Mouse (Mus musculus) c-Kit-positive CD71-positive TER-119-negative erythroid progenitor cells, embryonic 14.5 days (primary cell): Measurements from ENCODE around the gene Fbxl4.
"Not testable (repeated sequence)": the region's sequence is repeated elsewhere in the genome, so short reads cannot be mapped to it uniquely, and the experiment has no call there.

ENCODE experiments used
- DNase-seq: peaks from one replicate; pipeline ENCODE4 v3.0.0-alpha.2; 2013; ENCODE audit warnings: low read depth

The Fbxl4 gene

DNA sequence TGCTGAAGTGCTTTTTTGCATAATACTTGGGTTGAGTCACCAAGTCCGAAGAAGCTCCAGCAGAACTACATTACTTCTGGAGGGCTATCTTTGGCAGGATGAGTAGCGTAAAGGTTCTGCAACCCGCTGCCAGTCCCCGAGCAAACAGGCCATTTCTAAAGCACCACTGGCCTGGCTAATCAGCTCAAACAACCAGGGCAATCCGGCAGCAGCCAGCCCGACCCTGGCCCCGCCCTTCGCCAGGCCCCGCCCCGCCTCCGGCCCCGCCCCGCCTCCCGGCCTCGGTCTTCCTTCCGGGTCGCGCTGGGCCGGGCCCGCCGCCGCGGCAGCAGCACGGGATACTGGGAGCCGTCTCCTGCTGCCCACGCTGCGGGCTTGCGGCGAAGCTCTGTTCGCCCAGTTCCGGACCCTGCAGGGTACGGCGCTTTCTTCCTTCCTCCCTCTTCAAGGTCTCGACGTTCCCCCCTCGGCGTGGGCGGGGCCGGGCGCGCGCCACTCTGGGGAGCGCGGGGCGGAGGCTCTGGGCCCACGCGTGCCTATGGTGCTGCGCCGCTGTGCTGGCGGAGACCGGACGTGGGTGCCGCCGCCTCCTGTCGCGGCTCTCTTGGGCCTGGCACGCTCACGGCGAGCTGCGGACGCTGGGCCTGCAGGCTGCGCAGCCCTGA is at the start of gene Fbxl4:
TSS of gene Fbxl4 (plus strand) at position 278 of the 665 bp plus-strand sequence.
- peak; percentile 47 for DNase-seq

DNA sequence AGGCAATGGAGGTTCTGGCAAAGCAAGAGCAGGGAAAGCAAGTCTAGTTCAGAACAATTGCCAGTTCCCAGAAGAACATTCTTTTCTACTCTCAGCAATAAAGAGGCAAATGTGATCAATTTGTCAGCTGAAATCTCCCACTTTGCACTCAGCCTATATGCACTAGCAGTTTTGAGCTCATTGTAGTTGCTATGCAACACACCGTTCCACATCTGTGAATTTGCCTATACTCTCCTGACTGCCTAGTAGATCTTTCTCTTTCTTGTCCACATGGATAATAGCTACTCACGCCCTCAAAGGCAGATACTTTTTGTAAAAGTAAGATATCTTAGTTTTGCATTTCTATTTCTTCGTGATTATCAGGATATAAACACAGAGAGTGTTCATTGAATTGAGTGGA is 42.8 kb upstream of the Fbxl4 start:
- no peak for DNase-seq

DNA sequence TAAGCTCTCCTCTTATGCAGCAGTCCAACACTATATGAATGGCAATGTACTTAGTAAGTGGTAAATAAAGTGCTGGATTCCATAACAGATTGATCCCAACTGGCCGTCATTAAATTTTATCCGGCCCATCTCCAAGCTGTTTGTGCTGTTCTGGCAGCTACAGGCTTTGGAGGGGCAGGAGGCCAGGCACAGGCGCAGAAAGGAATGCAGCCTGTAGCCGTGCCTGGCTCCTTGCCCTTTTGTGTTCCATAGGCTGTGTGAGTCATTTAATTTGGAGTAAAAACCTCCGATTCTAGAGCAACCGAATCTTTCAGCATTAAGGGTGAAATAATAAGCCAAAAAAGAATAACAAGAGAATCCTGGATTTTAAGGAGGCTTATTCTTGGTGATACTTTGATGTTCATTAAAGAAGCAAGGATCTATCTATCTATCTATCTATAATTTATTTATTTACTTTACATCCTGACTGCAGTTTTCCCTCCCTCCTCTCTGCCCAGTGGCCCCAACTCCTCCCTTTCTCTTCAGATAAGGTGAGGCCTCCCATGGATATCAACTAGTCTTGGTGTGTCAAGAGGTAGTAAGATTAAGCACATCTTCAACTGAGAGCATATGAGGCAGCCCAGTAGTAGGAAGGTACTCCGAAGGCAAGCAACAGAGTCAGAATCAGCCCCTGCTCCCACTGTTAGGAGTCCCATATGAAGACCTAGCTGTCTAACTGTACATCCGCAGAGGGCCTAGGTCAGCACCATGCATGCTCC is 14.3 kb upstream of the Fbxl4 start:
- no peak for DNase-seq

DNA sequence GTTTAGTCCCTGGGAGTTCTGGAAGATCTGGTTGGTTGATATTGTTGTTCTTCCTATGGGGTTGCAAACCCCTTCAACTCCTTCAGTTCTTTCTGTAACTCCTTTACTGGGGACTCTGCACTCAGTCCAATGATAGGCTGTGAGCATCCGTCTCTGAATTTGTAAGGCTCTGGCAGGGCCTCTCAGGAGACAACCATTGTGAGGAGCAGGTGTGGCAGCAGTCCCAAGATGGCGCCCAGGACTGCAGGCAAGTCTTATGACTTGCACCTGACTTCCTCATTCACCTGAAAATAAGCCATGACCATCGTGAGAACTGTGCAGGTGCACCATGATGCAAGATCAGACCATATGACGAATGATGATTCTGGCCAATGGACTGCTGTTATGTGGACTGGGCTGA is 8.3 kb upstream of the Fbxl4 start:
- DNase-seq = not testable (repeated sequence)

DNA sequence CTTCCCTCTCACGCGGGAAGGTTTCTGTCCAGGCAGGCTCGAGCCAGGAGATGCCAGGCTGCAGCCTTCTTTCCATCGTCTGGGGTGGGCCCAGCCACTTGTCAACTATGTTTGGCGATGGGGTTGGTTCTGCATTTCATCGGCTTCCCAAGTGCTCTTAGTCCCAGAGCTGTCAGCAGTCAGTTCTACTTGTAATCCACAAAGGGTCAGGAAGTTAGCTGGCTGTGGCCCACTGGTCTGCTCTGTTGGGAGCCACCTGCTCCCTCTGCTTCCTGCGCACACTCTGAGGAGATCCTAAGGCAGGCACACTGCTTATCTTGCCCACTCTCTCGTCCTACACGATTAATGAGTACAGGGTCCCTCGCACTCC is 573 bp downstream of the Fbxl4 start:
- DNase-seq = no peak

DNA sequence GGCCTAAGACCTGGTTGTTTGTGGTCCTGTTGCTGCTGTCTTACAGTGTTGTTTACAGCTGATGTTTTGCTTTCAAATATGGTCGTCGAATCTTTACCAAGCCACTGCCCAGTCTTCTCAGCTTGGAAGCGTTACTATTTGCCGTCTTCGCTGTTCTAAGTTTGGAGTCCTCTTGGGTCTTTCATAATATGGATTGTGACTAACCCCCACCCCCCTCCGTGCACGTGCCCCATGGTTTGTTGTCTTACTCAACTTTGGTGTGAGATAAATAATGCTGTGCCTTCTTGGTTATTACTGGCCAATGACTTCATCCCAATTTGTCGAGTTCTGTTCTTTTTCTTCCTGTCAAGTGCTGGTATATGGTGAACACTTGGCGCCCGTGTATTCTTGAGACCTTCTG is 1.1 kb downstream of the Fbxl4 start:
- DNase-seq = no peak

DNA sequence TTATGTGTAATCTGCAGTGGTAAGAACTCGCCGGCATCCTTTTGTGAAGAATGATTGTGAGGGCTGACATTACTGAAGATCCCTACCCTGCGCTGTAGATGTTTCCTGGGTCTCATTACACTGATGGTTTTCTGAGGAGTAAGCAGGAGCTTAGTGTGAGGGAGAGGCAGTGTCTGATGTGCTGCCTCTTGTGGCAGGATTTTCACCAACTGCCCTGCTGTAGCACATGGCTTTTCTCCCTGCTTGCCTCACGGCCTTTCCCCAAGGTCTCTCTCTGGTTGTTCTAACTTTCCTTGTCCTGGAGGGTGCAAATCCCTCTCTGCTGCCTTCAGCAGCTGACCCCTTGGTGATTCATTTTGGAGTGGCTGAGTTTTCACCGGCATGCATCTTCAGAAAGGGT is 10.0 kb downstream of the Fbxl4 start:
- DNase-seq = no peak

DNA sequence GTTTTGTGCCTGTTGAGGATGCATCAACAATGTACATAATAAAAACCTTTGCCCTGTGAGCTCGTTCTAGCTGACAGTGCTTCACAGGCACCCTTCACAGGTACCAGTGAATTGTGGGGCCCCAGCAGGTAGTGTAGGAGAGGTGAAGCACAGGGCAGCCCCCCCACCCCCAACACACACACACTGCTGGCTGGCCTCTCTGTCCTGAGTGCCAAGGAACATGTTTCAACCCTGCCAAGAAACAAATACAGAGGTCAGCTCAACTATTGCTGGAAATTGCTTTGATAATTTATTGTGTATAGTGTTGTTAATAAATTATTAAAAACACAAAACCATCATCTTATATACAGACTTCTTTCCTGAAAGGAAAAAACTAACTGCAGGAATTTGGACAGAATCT is 21.2 kb downstream of the Fbxl4 start:
- DNase-seq = no peak

GRCm38 (mm10) chr4:22380646-22381045 is 23.3 kb downstream of the Fbxl4 start:
- no peak for DNase-seq

GRCm38 (mm10) chr4:22383528-22384265 is 26.4 kb downstream of the Fbxl4 start:
- no peak for DNase-seq

DNA sequence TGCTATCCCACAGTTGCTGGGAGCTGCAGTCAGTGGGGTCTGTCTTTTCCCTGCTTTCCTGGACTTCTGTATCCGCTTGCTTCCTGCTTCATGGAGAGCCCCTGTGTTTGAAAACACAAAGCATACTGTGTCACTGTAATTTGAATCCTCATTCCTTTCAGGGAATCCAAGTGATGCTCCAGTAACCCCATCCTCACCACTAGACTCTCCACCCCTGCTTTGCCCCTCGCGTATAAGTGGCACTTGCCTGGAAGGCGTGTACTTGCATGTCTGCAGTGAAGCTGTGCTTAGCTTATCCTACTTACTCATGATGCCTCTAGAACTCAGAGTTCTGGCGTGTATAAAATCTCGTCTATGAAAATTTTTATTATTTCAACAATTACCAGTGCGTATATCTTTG is 32.7 kb downstream of the Fbxl4 start:
- no peak for DNase-seq

- DNase-seq = no peak
Measured at GRCm38 (mm10) chr4:22392777-22393473, 35.6 kb downstream of the Fbxl4 start.

- no peak for DNase-seq
Measured at GRCm38 (mm10) chr4:22395404-22395803, 38.1 kb downstream of the Fbxl4 start.

DNA sequence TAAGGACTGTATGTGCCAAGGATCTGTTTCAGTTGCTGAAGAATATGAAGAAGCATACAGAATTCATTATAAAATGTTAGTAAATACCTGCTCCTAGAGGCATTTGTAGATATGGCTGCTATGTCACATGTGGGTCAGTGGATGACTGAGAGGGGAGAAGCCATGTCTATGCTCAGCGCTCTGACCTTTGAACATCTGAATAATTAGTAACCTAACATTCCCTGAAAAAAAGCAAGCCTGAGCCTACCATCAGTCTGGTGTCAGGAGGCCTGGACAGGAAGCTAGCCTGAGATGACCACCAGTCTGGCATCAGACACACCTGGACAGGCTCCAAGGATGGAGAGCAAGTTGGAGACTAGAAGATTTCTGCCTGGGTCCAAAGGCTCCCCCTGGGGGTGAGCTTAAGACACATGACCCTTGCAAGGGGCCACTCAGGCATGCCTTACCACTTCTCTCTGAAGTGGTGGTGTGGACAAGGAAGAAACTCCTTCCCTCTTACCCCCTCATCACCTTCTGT is 39.2 kb downstream of the Fbxl4 start:
- DNase-seq = no peak

DNA sequence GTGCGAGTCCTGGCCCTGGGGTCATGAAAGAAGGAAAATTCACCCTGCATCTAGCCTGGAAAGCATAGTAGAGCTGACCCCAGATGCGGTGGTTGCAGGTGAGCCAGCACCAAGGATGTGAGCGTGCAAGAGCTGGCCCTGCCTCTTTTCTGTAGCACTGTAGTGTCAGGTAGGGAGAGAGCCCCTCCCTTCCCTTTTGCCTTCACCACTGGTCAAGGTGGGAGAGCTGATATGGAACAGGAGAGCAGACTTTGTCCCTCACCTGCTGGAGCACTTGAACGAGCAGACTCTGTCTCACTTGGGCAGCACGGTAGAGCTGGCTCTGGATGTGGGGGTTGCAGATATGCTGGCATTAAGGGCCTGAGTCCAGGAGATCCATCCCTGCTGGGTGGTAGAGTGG is 39.7 kb downstream of the Fbxl4 start:
- DNase-seq = no peak

GRCm38 (mm10) chr4:22402032-22402431 is 44.7 kb downstream of the Fbxl4 start:
- no peak for DNase-seq

- DNase-seq = no peak
Measured at GRCm38 (mm10) chr4:22402930-22403329, 45.6 kb downstream of the Fbxl4 start.

DNA sequence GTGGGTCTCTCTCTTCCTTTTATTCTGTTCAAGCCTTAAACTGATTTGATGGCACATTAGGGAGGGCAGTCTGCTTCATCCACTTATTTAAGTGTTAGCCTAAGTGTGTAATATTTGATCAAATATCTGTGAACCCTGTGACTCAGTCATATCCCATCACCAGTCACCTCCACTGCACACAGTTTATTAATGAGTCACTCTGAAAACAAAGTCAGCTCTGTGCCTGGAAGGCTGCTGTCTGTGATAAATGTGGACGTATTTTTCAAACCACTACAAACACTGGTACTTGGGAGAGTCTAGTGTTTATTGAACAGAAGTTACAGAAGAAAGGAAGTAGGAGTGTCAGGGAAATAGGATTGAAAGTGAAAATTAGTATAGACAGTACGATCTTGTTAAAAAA is 63.3 kb downstream of the Fbxl4 start:
- DNase-seq = no peak

DNA sequence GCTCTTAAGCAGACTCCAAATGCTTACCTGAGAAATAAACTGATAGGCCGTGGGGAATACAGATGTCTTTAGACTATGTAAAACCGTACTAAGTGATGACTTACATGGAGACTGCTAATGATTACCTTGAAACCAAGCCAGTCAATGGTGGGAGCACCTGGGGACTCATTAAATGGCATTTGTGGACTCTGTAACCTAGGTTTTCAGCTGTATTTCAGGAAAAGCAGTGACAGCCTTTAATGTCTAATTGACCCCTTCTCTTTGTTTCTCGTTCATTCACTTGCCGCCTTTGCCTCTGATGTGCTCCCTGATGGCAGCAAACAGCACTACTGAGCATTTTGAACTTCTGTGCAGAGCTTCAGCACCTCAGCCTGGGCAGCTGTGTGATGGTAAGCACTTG is 65.1 kb downstream of the Fbxl4 start:
- no peak for DNase-seq

DNA sequence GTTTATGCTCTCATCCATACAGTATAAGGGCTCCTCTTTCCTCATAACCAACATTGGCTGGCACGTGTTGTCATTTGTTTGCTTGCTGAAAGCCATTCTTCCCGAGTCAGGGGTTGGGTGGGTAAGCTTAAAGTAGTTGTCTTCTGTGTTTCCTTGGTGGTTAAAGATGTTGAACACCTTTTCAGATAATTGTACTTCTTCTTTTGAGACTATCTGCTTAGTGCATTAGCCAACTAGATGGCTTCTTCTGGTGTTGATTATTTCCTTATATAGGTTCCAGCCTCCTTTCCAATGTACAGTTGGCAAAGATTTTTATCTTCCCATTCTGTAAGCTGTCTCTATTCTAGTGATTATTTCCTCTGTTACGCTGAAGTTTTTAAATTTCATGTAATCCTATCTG is 70.8 kb downstream of the Fbxl4 start:
- DNase-seq = no peak

- DNase-seq = no peak
Measured at GRCm38 (mm10) chr4:22469575-22469974, 112.2 kb downstream of the Fbxl4 start.

DNA sequence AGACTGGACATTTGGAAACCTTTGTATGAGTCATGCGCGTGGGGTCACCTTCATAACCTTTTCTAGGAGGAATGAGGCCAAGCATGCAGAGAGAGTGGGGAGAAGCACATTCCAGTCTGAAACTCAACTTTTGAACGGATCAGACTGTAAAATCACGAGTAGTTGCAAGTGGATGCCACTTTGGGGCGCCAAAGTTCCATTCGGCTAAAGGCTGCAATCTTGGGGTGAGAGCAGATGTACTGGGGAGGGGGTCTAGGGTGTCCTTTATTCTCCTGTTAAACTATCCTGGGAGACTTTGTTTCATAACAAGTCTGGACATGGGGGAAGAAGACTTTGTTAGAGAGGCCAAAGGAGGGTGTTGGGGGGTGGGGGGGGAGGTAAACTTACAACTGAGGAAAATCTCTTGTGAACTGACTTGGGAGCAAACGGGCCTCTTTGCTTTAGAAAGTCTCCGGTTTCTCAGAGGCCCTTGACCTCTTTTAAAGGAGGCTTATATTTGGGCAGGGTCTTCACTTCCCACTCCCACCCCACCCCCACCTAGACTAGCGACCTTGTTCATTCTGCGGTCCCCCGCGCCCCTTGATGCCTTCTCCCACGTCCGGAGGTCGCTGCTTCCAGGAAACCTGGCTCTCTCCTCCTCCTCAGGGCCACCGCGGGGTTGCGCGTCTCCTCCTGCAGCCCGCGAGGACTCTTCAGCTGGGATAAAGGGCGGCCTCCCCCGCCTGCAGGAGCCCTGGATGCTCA is 119.8 kb downstream of the Fbxl4 start:
- DNase-seq = no peak
